Mouse (Mus musculus) neural tube, embryonic 14.5 days (tissue): Measurements from ENCODE around the gene Gnpda2. TPM values are rescaled to one million over a fixed set of nuclear protein-coding genes. Genes with fewer than 3 reads are reported as not detected.

Experiments
- ATAC-seq: fragments of 200-750 bp; cut with Nextera tagmentation; 2 replicates; pipeline ENCODE4 v1.8.0; 2017; ENCODE audit warnings: low read depth, mild to moderate bottlenecking, moderate TSS enrichment, moderate library complexity
- H3K27ac ChIP-seq: fragments of 300-500 bp; sonication (generic); 2 replicates; pipeline ENCODE4 v1.5.1; 2014; ENCODE audit warnings: low read depth, mild to moderate bottlenecking, control low read depth, low read length, moderate library complexity, mixed read lengths
- H3K27me3 ChIP-seq: fragments of 300-500 bp; sonication (generic); 2 replicates; pipeline ENCODE4 v1.6.1; 2014; ENCODE audit warnings: low read length; ENCODE audit not compliant: control insufficient read depth, insufficient read depth
- H3K36me3 ChIP-seq: fragments of 300-500 bp; sonication (generic); 2 replicates; pipeline ENCODE4 v1.6.1; 2014; ENCODE audit warnings: low read length, mixed read lengths; ENCODE audit not compliant: control insufficient read depth, insufficient read depth
- H3K4me1 ChIP-seq: fragments of 300-500 bp; sonication (generic); 2 replicates; pipeline ENCODE4 v1.6.1; 2014; ENCODE audit warnings: low read length; ENCODE audit not compliant: control insufficient read depth, insufficient read depth
- H3K4me2 ChIP-seq: fragments of 300-500 bp; sonication (generic); 2 replicates; pipeline ENCODE4 v1.6.1; 2014; ENCODE audit warnings: mild to moderate bottlenecking, low read depth, low read length, control low read depth
- H3K4me3 ChIP-seq: fragments of 300-500 bp; sonication (generic); 2 replicates; pipeline ENCODE4 v1.5.1; 2014; ENCODE audit warnings: low read depth, low read length, control low read depth, mixed read lengths
- H3K9ac ChIP-seq: fragments of 300-500 bp; sonication (generic); replicated peaks from 2 replicates; pipeline ENCODE4 v1.6.1; 2014; ENCODE audit warnings: low read depth, mild to moderate bottlenecking, control low read depth, low read length, mixed read lengths
- H3K9me3 ChIP-seq: fragments of 300-500 bp; sonication (generic); 2 replicates; pipeline ENCODE4 v1.6.1; 2016; ENCODE audit warnings: low read length; ENCODE audit not compliant: control insufficient read depth
- WGBS: fragments of 180-500 bp; shearing (Covaris S2); extraction: QIAGEN DNeasy Blood & Tissue Kit; methylation state at CpG from one replicate; pipeline ENCODE4 v1.1.7; 2014; 5-methylcytosine and 5-hydroxymethylcytosine counted together
- polyA plus RNA-seq: library from polyadenylated mRNA; unstranded; fragments of >200 nt; fragmentation: Nextera tagmentation; extraction: Ambion mirVana; gene quantifications from 2 replicates; pipeline ENCODE4 v1.2.1, GENCODE M21; 2014

Gnpda2 gene
- polyA plus RNA-seq: 36.8 and 39.0 TPM in 2 replicates

GRCm38 (mm10) chr5:69591640-69592461, at the start of gene Gnpda2:
Gnpda2 (minus strand) TSS chr5:69592340.
- WGBS: 3% methylated on average over 42 of the region's 42 CpGs
- peak within 1 kb of the TSS; percentile 73 for H3K4me3 ChIP-seq
- peak; percentile 98 for ATAC-seq

GRCm38 (mm10) chr5:69634766-69635165, 42.6 kb upstream of the Gnpda2 start:
- Histone ChIP-seq H3K36me3 (no peaks in the 10 kb centered on the region), H3K9me3 (no peaks in the 10 kb centered on the region), H3K4me2 (no peak overlapping the region), H3K4me3 (no peak overlapping the region), H3K4me1 (no peaks in the 10 kb centered on the region), H3K9ac (no peak overlapping the region), H3K27ac (no peak overlapping the region), H3K27me3 (no peaks in the 10 kb centered on the region)
- no peak for ATAC-seq
- 47% methylated on average over 4 of the region's 4 CpGs for WGBS

More at GRCm38 (mm10) chr5:69591640-69592461, at the start of gene Gnpda2:
- no peaks in the 10 kb centered on the region; the same call in 1 of the 2 replicates for H3K36me3 ChIP-seq
- no peaks in the 10 kb centered on the region for H3K27me3 ChIP-seq
- peaks cover 5% of the 10 kb centered on the region for H3K4me1 ChIP-seq
- H3K9ac ChIP-seq: peak within 1 kb of the TSS; percentile 86
- H3K9me3 ChIP-seq: no peaks in the 10 kb centered on the region
- peak within 1 kb of the TSS; percentile 82 for H3K27ac ChIP-seq
- H3K4me2 ChIP-seq: peak within 1 kb of the TSS; percentile 60

GRCm38 (mm10) chr5:69620899-69621298, 28.8 kb upstream of the Gnpda2 start:
- Histone ChIP-seq H3K9me3 (no peaks in the 10 kb centered on the region), H3K27me3 (no peaks in the 10 kb centered on the region), H3K4me3 (no peak overlapping the region), H3K9ac (no peak overlapping the region), H3K36me3 (no peaks in the 10 kb centered on the region), H3K4me2 (no peak overlapping the region), H3K4me1 (no peaks in the 10 kb centered on the region), H3K27ac (no peak overlapping the region)
- no peak for ATAC-seq
- 77% methylated on average over 1 of the region's 1 CpGs for WGBS

GRCm38 (mm10) chr5:69613209-69613796, 21.2 kb upstream of the Gnpda2 start:
- no peak overlapping the region for H3K4me2 ChIP-seq
- no peak overlapping the region for H3K9ac ChIP-seq
- H3K4me3 ChIP-seq: no peak overlapping the region
- no peak overlapping the region for H3K27ac ChIP-seq
- peak; percentile 44 for ATAC-seq
- H3K36me3 ChIP-seq: no peaks in the 10 kb centered on the region
- no peaks in the 10 kb centered on the region for H3K9me3 ChIP-seq
- 25% methylated on average over 4 of the region's 4 CpGs for WGBS
- no peaks in the 10 kb centered on the region for H3K27me3 ChIP-seq
- no peaks in the 10 kb centered on the region for H3K4me1 ChIP-seq

DNA sequence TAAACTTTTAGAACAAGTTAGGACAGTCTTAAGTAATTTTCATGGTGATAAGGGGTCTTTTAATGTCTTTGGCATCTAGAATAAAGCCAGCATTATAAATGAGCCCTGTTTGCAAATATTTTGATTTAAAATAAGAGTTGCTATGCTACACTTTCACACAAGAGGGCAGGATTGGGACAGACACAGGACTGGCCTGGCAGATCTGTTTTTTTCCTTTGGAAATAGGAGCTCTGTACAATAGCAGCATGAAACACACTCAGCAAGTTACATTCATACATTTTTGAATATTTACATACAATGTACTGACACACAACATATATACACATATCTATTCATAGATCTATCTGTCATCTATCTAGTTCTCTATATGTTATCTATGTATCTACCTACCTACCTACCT, 8.9 kb upstream of the Gnpda2 start:
- Histone ChIP-seq H3K4me3 (no peak overlapping the region), H3K4me2 (no peak overlapping the region), H3K9me3 (no peaks in the 10 kb centered on the region), H3K9ac (no peak overlapping the region), H3K36me3 (no peaks in the 10 kb centered on the region), H3K27ac (no peak overlapping the region), H3K4me1 (no peaks in the 10 kb centered on the region), H3K27me3 (no peaks in the 10 kb centered on the region)
- ATAC-seq: peak; percentile 72

GRCm38 (mm10) chr5:69557404-69557935, 34.7 kb downstream of the Gnpda2 start:
- Histone ChIP-seq H3K4me2 (peak overlapping the region; percentile 79), H3K36me3 (peaks cover 11% of the 10 kb centered on the region), H3K4me1 (no peaks in the 10 kb centered on the region), H3K27ac (peak overlapping the region; percentile 89), H3K4me3 (peak overlapping the region; percentile 89), H3K27me3 (no peaks in the 10 kb centered on the region), H3K9me3 (no peaks in the 10 kb centered on the region), H3K9ac (peak overlapping the region; percentile 88)
- 10% methylated on average over 16 of the region's 16 CpGs for WGBS
- ATAC-seq: peak; percentile 2; the same call in 1 of the 2 replicates

DNA sequence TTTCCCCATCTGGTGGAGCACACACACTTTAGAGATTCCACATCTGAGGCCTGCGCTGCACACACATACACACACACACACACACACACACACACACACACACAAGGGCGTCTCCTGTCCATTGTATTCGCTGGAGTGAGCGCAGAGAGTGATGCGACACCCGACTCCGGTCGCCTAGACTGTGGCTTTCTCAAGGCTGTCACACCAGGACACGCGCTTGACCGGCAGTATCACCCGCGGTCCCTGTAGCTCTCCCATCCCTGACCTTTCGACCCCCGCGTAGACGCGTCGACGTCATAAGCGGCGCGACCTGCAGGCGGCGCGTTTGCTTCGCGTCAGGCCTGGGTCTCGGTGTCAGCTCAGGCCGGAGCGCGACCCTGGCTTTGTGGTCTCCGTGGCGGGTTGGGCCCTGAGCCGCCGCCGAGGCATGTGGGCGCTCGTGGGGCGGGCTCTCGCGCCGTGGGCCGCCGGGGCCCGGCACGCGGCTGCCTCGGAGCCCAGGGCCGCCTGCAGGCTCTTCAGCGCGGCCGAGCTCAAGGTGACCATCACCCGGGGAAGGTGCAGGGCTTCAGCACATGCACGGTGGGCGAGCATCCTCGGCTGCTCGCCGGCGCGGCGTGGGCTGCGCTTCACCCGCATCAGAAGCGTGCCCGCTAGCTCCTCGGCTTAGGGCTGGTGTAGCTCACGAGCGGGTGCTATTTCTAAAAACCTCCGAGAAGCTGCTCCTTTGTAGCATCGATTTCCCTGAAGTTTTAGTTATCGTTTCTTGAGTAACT, 35.3 kb downstream of the Gnpda2 start, which contains the start of gene Guf1:
Gene Guf1, plus strand, starts transcription at position 296 of the 776 bp plus-strand sequence.
- peak; percentile 94 for ATAC-seq
- WGBS: under 1% methylated on average over 68 of the region's 72 CpGs
- peaks cover 7% of the 10 kb centered on the region for H3K36me3 ChIP-seq

GRCm38 (mm10) chr5:69542489-69542888, 49.7 kb downstream of the Gnpda2 start, which contains the start of gene Yipf7:
Yipf7 (minus strand) TSS chr5:69542648.
- no peaks in the 10 kb centered on the region for H3K4me1 ChIP-seq
- no peaks in the 10 kb centered on the region for H3K36me3 ChIP-seq
- no peak within 1 kb of the TSS for H3K4me3 ChIP-seq
- no peak within 1 kb of the TSS for H3K27ac ChIP-seq
- H3K9me3 ChIP-seq: no peaks in the 10 kb centered on the region
- no peak within 1 kb of the TSS for H3K4me2 ChIP-seq
- no peaks in the 10 kb centered on the region for H3K27me3 ChIP-seq
- H3K9ac ChIP-seq: no peak within 1 kb of the TSS
- no peak for ATAC-seq
- WGBS: 78% methylated on average over 4 of the region's 4 CpGs

More for the DNA sequence above, 35.3 kb downstream of the Gnpda2 start, which contains the start of gene Guf1:
- H3K9ac ChIP-seq: peak within 1 kb of the TSS; percentile 88
- H3K4me3 ChIP-seq: peak within 1 kb of the TSS; percentile 89
- H3K4me2 ChIP-seq: peak within 1 kb of the TSS; percentile 79
- H3K9me3 ChIP-seq: no peaks in the 10 kb centered on the region
- H3K4me1 ChIP-seq: no peaks in the 10 kb centered on the region
- peak within 1 kb of the TSS; percentile 89 for H3K27ac ChIP-seq
- no peaks in the 10 kb centered on the region for H3K27me3 ChIP-seq
